Mouse (Mus musculus) left cerebral cortex, postnatal 36 days (tissue): ENCODE results near the gene Chadl. TPM values are rescaled to one million over a fixed set of nuclear protein-coding genes. Genes with fewer than 3 reads are reported as not detected.

Experiments used
- total RNA-seq, 2 experiments: library from RNA; stranded (reverse); gene quantifications; 2 replicates each; pipeline ENCODE4 v1.2.3; 2021

The Chadl gene
- total RNA-seq, 2 experiments from 2014 or later: 17.3 to 20.8 TPM

Other genes starting within 250 kb of the Chadl start
- 100 to 1,000 TPM; 134 to 137 TPM for gene Rbx1, start 231.0 kb downstream of the Chadl start, total RNA-seq
- 10 to 100 TPM; 68.3 to 82.0 TPM for gene Ep300, start 111.9 kb downstream of the Chadl start, total RNA-seq
- 10 to 100 TPM; 35.4 to 36.4 TPM for gene L3mbtl2, start 33.4 kb downstream of the Chadl start, total RNA-seq
- gene Zc3h7b, start 47.8 kb upstream of the Chadl start, total RNA-seq: 100 to 1,000 TPM; 177 to 182 TPM
- 100 to 1,000 TPM; 206 to 228 TPM for gene Rangap1, start 48.2 kb upstream of the Chadl start, total RNA-seq
- 100 to 1,000 TPM; 244 to 267 TPM for gene Tef, start 105.1 kb upstream of the Chadl start, total RNA-seq
- 10 to 100 TPM; 26.4 to 37.6 TPM for gene Tob2, start 161.5 kb upstream of the Chadl start, total RNA-seq
- 10 to 100 TPM; 31.0 to 36.3 TPM for gene Phf5a, start 174.6 kb upstream of the Chadl start, total RNA-seq
- 100 to 1,000 TPM; 425 to 455 TPM for gene Aco2, start 175.0 kb upstream of the Chadl start, total RNA-seq
- gene Polr3h, start 229.0 kb upstream of the Chadl start, total RNA-seq: 10 to 100 TPM; 46.7 to 58.5 TPM
- 10 to 100 TPM; 83.6 to 86.1 TPM for gene Csdc2, start 239.5 kb upstream of the Chadl start, total RNA-seq